Mouse (Mus musculus) C2C12 (cell line): ENCODE measurements around the gene Neurog1. TPM values are rescaled to one million over a fixed set of nuclear protein-coding genes. Genes with fewer than 3 reads are reported as not detected.

Experiments
- H3K27me3 ChIP-seq: one replicate; pipeline ENCODE4 v1.6.1; 2011; ENCODE audit not compliant: control insufficient read depth, insufficient read depth, insufficient read length
- H3K36me3 ChIP-seq: one replicate; pipeline ENCODE4 v1.6.1; 2011; ENCODE audit not compliant: control insufficient read depth, insufficient read depth
- H3K4me3 ChIP-seq: one replicate; pipeline ENCODE4 v1.5.1; 2011; ENCODE audit warnings: mild to moderate bottlenecking, control low read depth; ENCODE audit not compliant: poor library complexity, insufficient read depth, severe bottlenecking
- H3K79me2 ChIP-seq: one replicate; pipeline ENCODE4 v1.6.1; 2011; ENCODE audit not compliant: control insufficient read depth, insufficient read depth
- H3K79me3 ChIP-seq: one replicate; pipeline ENCODE4 v1.6.1; 2011; ENCODE audit warnings: low read depth, control low read depth
- H3ac ChIP-seq: one replicate; pipeline ENCODE3; 2011; ENCODE audit warnings: low read depth; ENCODE audit not compliant: control insufficient read depth, insufficient read length
- CEBPB ChIP-seq: IDR thresholded peaks from one replicate; pipeline ENCODE4 v1.6.1; 2011; ENCODE audit warnings: low read depth, mild to moderate bottlenecking, control low read depth, moderate library complexity
- CTCF ChIP-seq: IDR thresholded peaks from one replicate; pipeline ENCODE4 v1.5.1; 2011; ENCODE audit not compliant: control insufficient read depth, insufficient read depth, insufficient read length
- FOSL1 ChIP-seq: IDR thresholded peaks from one replicate; pipeline ENCODE4 v1.8.0; 2011; ENCODE audit warnings: mild to moderate bottlenecking, low read length; ENCODE audit not compliant: poor library complexity, insufficient read depth, severe bottlenecking
- MAX ChIP-seq: IDR thresholded peaks from one replicate; pipeline ENCODE4 v1.6.1; 2011; ENCODE audit warnings: mild to moderate bottlenecking, control low read depth
- MYOD1 ChIP-seq: IDR thresholded peaks from one replicate; pipeline ENCODE4 v1.6.1; 2011; ENCODE audit warnings: low read depth; ENCODE audit not compliant: control insufficient read depth, insufficient read length
- MYOG ChIP-seq: IDR thresholded peaks from one replicate; pipeline ENCODE4 v1.6.1; 2011; ENCODE audit not compliant: control insufficient read depth, insufficient read length; ENCODE audit errors: extremely low read depth
- USF1 ChIP-seq: IDR thresholded peaks from one replicate; pipeline ENCODE4 v1.6.1; 2011; ENCODE audit warnings: low read depth, mild to moderate bottlenecking, control low read depth, moderate library complexity
- polyA plus RNA-seq: library from polyadenylated mRNA; unstranded; fragments of >200 nt; fragmentation: generic; extraction: Trizol; gene quantifications from one replicate; pipeline ENCODE4 v1.2.1, GENCODE M21; 2012; ENCODE audit warnings: missing spikeins

Gene Neurog1
- polyA plus RNA-seq, 1 experiment: not detected

DNA sequence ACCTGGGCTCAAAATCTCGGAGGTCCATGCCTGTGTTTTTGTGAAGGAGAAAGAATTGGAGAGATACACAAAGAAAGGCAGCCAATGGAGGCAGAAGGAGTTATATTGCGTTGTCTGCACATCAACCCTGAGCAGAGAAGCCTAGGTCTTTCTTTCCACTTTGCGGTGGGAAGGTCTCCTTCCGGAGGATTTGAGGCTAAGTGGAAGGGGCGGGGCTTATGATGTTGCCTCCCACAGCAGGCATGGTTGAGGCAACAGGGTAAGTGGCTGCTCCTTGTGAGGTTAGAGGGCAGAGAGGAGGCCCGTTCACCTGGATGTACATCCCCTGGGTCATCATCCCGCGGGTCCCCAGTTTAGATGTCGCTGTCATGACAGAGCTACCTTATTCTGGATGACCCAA lies 32.7 kb downstream of the Neurog1 start:
- no peak overlapping the region for H3ac ChIP-seq
- no peak overlapping the region for H3K4me3 ChIP-seq
- no peaks in the 10 kb centered on the region for H3K36me3 ChIP-seq
- peaks cover 29% of the 10 kb centered on the region for H3K27me3 ChIP-seq
- H3K79me2 ChIP-seq: no peaks in the 10 kb centered on the region
- TF ChIP-seq CEBPB (no peak), USF1 (no peak)
- H3K79me3 ChIP-seq: no peaks in the 10 kb centered on the region

DNA sequence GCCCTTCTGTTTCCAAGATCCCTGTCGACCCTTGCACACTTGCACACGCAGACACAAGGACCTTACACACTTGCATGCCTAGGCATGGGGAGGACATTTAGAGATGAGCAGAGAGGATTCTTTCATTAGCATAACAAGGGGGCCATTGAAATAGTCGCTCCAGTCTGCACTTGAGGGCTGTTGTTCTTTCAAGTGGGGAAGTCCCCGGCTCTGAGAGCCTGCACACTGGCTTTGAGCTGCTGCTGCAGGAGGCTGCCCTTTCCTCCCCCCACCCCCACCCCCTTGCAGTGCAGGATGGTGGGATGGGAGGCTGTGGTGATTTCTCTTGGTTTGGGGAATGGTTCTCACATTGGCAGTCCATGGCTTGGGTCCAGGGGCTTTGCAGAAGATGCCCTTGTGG lies 35.9 kb downstream of the Neurog1 start:
- Histone ChIP-seq H3K36me3 (no peaks in the 10 kb centered on the region), H3K79me3 (no peaks in the 10 kb centered on the region), H3ac (no peak overlapping the region), H3K4me3 (no peak overlapping the region), H3K79me2 (no peaks in the 10 kb centered on the region), H3K27me3 (peaks cover 25% of the 10 kb centered on the region)
- TF ChIP-seq MAX (no peak), FOSL1 (no peak), CEBPB (no peak), MYOG (no peak), CTCF (no peak), USF1 (no peak), MYOD1 (no peak)

DNA sequence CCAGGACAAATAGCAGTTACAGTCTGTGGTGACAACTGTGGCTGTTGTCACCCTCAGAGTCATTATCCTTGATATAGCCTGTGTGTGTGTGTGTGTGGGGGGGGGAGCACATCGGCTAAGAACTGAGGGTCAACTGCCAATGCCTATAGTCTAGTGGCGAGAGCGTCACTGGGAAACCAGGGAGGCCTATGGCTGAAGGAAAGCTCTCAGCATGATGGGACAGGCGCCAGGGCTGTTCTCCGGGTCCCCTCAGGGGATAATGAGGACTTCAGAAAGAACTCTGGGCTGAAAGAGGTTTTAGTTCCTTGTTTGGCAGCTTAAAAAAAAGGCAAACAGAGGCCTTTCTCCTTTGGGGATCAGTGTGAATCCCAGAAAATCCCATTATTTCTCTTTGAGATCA lies 37.3 kb downstream of the Neurog1 start:
- Histone ChIP-seq H3ac (no peak overlapping the region), H3K79me3 (no peaks in the 10 kb centered on the region), H3K4me3 (no peak overlapping the region), H3K27me3 (peaks cover 22% of the 10 kb centered on the region), H3K36me3 (no peaks in the 10 kb centered on the region), H3K79me2 (no peaks in the 10 kb centered on the region)
- TF ChIP-seq MAX: no peak
- TF ChIP-seq CTCF: no peak
- no peak for TF ChIP-seq MYOG
- TF ChIP-seq USF1: no peak
- no peak for TF ChIP-seq MYOD1
- TF ChIP-seq FOSL1: no peak
- no peak for TF ChIP-seq CEBPB

DNA sequence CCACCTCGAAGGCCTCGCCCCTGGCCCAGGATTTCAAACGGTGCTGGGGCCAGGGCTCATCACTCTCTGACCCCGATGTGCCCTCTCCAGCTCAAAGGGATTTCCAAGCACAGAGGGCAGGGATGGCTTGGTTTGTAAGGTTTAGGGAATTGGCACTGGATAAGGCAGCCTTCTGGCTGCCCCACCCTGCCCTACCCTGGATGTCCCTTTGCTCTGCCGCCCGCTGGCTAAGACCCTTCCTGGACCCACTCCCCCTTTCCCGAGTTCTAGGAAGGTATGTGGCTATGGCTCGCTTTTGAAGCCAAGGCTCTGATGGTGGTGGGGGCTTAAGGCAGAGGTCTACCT lies 42.9 kb downstream of the Neurog1 start:
- Histone ChIP-seq H3K4me3 (no peak overlapping the region), H3ac (no peak overlapping the region), H3K36me3 (no peaks in the 10 kb centered on the region), H3K27me3 (peaks cover 31% of the 10 kb centered on the region), H3K79me3 (no peaks in the 10 kb centered on the region), H3K79me2 (no peaks in the 10 kb centered on the region)
- TF ChIP-seq MYOD1 (no peak), MAX (no peak), FOSL1 (no peak), MYOG (no peak), CTCF (no peak), USF1 (no peak), CEBPB (no peak)

DNA sequence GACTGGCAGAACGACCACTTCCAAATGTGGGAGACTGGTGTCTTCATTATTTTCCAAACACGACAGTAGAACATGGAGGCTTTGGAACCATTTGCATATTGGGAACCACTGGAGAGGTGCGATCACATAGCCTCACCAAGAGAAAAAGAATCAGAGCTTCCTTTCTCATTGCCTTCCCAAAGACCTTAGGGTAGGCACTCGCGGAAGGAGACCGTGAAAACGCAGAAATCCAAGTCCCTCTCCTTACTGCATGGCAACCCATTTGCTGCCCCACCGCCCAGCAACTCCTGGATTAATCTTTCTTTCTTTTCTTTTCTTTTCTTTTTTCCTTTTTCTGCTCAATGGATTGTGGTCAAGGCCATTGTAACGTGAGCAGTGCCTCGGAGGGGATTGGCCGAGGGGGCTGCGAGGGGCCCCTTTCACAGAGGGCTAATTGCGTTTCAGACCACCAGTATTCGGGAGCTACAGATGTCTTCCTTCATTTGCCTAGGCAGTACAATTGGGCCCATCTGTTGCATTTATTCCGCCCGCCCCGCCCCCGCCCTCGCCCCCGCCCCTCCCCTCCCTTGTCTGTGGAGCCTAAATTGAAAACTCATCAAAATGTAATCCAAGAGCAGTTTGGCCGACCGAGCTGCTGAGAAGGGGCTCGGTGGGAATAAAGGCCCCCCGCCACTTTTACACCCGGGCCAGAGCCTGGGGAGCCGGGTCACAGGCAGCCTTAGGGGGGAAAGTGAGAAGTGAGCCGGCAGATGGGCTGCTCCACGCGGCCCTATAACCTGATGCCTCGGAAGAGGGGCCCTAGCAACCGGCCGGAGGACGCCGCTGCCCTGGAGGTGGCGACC lies 43.5 kb downstream of the Neurog1 start:
- Histone ChIP-seq H3K79me3 (no peaks in the 10 kb centered on the region), H3K4me3 (no peak overlapping the region), H3K27me3 (peaks cover 28% of the 10 kb centered on the region), H3K79me2 (no peaks in the 10 kb centered on the region), H3K36me3 (no peaks in the 10 kb centered on the region), H3ac (no peak overlapping the region)
- TF ChIP-seq USF1 (no peak), CTCF (no peak), CEBPB (no peak), MYOG (no peak)

Other genes starting within 250 kb of the Neurog1 start
- 94.5 TPM for gene H2afy, start 115.8 kb downstream of the Neurog1 start, polyA plus RNA-seq
- not detected for gene Tifab, start 73.3 kb downstream of the Neurog1 start, polyA plus RNA-seq
- 0.01 TPM for gene Cxcl14, start 44.4 kb upstream of the Neurog1 start, polyA plus RNA-seq
- gene Gm3045, start 174.4 kb upstream of the Neurog1 start, polyA plus RNA-seq: not detected
- gene Slc25a48, start 186.2 kb upstream of the Neurog1 start, polyA plus RNA-seq: 0.05 TPM
- gene Il9, start 230.1 kb upstream of the Neurog1 start, polyA plus RNA-seq: not detected